Mouse (Mus musculus): ENCODE results near the gene Tmem88b. TPM values are rescaled to one million over a fixed set of nuclear protein-coding genes. Genes with fewer than 3 reads are reported as not detected.
"Not testable (repeated sequence)": the region's sequence is repeated elsewhere in the genome, so short reads cannot be mapped to it uniquely, and the experiment has no call there.

The Tmem88b gene
- polyA plus RNA-seq, 1 experiment from 2014 or later = 1.2 TPM

- peaks cover 41% of the 10 kb centered on the region for H3K36me3 ChIP-seq (replicated peaks)
These were observed 39.6 kb downstream of the Tmem88b start for GRCm38 (mm10) chr4:155746036-155746548.

GRCm38 (mm10) chr4:155745136-155745535 lies 40.5 kb downstream of the Tmem88b start:
- no peaks in the 10 kb centered on the region for H3K9me3 ChIP-seq
- no peak overlapping the region for H3K4me2 ChIP-seq
- H3K4me1 ChIP-seq = no peaks in the 10 kb centered on the region
- H3K4me3 ChIP-seq = no peak overlapping the region
- H3K9ac ChIP-seq = no peak overlapping the region
- no peak for ATAC-seq (replicated peaks)
- no peak overlapping the region for H3K27ac ChIP-seq
- 94% methylated on average over 5 of the region's 5 CpGs for WGBS
- H3K36me3 ChIP-seq (replicated peaks) = peaks cover 47% of the 10 kb centered on the region
- H3K27me3 ChIP-seq (replicated peaks) = no peaks in the 10 kb centered on the region

More at GRCm38 (mm10) chr4:155746036-155746548, 39.6 kb downstream of the Tmem88b start:
- no peaks in the 10 kb centered on the region for H3K4me1 ChIP-seq
- H3K27ac ChIP-seq = no peak overlapping the region
- H3K9ac ChIP-seq = no peak overlapping the region
- H3K27me3 ChIP-seq (replicated peaks) = no peaks in the 10 kb centered on the region
- 91% methylated on average over 8 of the region's 8 CpGs for WGBS
- ATAC-seq (replicated peaks) = no peak
- H3K4me3 ChIP-seq = no peak overlapping the region
- H3K9me3 ChIP-seq = no peaks in the 10 kb centered on the region
- no peak overlapping the region for H3K4me2 ChIP-seq

- peaks cover 47% of the 10 kb centered on the region for H3K36me3 ChIP-seq (replicated peaks)
- no peaks in the 10 kb centered on the region for H3K4me1 ChIP-seq
- ATAC-seq (replicated peaks) = no peak
- H3K9ac ChIP-seq = no peak overlapping the region
- no peak overlapping the region for H3K27ac ChIP-seq
- no peaks in the 10 kb centered on the region for H3K9me3 ChIP-seq
- no peak overlapping the region for H3K4me2 ChIP-seq
- 92% methylated on average over 8 of the region's 8 CpGs for WGBS
- no peak overlapping the region for H3K4me3 ChIP-seq
- H3K27me3 ChIP-seq (replicated peaks) = no peaks in the 10 kb centered on the region
These were observed 41.2 kb downstream of the Tmem88b start for GRCm38 (mm10) chr4:155744474-155744873.

DNA sequence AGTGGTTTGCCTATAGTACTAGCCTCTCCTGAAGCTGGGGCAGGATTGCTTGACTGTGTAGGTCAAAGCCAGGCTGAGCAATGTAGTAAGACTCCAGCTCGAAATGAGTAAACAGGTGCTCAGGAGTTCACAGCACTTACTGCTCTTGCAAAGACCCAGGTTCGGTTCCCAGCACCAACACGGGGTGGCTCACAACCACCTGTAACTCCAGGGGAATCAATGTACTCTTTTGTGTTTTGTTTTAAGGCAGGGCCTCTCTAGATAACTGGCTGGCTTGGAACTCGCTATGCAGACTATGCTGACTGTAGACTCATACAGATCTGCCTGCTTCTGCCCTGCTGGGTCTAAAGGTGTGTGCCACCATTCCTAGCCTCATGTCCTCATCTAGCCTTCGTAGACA lies 43.0 kb downstream of the Tmem88b start:
- no peaks in the 10 kb centered on the region for H3K9me3 ChIP-seq
- H3K9ac ChIP-seq = no peak overlapping the region
- H3K4me3 ChIP-seq = no peak overlapping the region
- peaks cover 38% of the 10 kb centered on the region for H3K36me3 ChIP-seq (replicated peaks)
- 96% methylated on average over 5 of the region's 5 CpGs for WGBS
- no peak for ATAC-seq (replicated peaks)
- no peak overlapping the region for H3K27ac ChIP-seq
- no peaks in the 10 kb centered on the region for H3K27me3 ChIP-seq (replicated peaks)
- H3K4me1 ChIP-seq = peaks cover 8% of the 10 kb centered on the region
- H3K4me2 ChIP-seq = no peak overlapping the region

- H3K36me3 ChIP-seq (replicated peaks) = peaks cover 45% of the 10 kb centered on the region
- ATAC-seq (replicated peaks); H3K27ac ChIP-seq; H3K4me3 ChIP-seq; H3K27me3 ChIP-seq (replicated peaks); H3K4me2 ChIP-seq; H3K9me3 ChIP-seq; H3K9ac ChIP-seq: not testable (repeated sequence)
- WGBS = 91% methylated on average over 10 of the region's 10 CpGs
- H3K4me1 ChIP-seq = peaks cover 28% of the 10 kb centered on the region
These were observed 45.0 kb downstream of the Tmem88b start for GRCm38 (mm10) chr4:155740681-155741080.

DNA sequence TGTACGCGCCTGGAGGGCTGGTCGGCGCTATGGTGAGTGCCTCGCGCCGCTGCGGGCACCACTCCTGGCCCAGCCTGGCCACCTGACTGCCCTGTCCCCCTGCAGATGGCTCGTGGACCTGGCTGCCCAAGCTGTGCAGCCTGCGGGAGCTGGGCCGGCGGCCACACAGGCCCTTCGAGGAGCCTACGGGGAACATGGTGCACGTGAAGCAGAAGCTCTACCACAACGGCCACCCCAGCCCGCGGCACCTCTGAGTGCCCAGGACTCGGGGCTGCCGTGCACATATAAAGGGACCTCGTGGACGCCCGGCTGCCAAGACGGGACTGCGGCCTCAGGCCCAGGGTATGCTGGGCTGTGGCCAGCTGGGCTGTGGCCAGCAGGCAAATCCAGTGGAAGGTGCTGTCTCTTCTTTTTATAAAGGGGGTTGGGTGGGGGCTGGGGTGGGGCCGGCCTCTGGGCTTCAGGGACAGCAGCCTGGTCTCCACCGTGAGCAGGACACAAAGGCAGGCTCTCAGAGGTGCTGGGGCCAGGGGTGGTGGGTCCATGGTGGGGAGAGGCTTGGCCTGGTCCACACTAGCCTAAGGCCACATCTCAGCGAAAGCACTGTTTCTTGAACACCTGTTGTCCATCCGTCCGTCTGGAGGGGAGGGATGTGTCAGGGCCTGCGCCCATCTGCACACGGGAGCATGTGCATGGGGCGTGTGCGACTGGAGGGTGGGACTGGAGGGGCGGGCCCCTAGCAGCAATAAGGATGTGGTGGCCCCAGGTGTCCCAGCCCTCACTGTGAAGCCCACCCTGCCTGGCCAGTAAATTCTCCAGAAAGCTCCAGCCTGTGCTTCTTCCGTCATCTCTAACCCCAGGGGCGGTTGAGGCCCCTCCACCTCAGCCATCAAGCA lies 45.7 kb downstream of the Tmem88b start:
- Histone ChIP-seq H3K9ac (no peak overlapping the region), H3K4me2 (no peak overlapping the region), H3K27me3 (replicated peaks) (no peaks in the 10 kb centered on the region), H3K27ac (no peak overlapping the region), H3K36me3 (replicated peaks) (peaks cover 45% of the 10 kb centered on the region), H3K4me3 (no peak overlapping the region), H3K4me1 (peaks cover 32% of the 10 kb centered on the region), H3K9me3 (no peaks in the 10 kb centered on the region)
- no peak for ATAC-seq (replicated peaks)
- WGBS = 81% methylated on average over 37 of the region's 37 CpGs

- Histone ChIP-seq H3K36me3 (replicated peaks) (peaks cover 45% of the 10 kb centered on the region), H3K4me1 (peaks cover 34% of the 10 kb centered on the region)
- WGBS = 81% methylated on average over 6 of the region's 6 CpGs
These were observed 46.5 kb downstream of the Tmem88b start for GRCm38 (mm10) chr4:155739152-155739551.

DNA sequence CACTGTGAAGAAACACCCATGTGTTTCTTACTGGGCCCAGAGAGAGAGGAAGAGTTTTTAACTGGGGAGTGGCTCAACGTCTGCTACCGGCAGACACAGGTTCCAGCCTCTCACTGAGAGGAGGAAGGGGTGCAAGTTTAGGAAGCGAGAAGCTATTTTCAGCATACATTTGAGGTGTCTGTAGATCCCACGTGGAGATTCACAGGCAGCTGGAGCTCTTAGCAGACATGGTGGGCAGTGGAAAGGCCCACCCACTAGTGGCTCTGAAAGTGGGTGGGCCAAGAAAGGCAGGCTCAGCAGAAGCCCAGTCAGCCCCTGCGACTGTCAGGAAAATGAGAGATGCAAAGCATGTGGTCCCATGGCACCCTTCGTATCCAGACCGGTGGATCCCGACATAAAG lies 47.4 kb downstream of the Tmem88b start:
- peaks cover 41% of the 10 kb centered on the region for H3K36me3 ChIP-seq (replicated peaks)
- H3K4me1 ChIP-seq = peaks cover 43% of the 10 kb centered on the region
- no peak for ATAC-seq (replicated peaks)
- no peak overlapping the region for H3K9ac ChIP-seq
- H3K9me3 ChIP-seq = no peaks in the 10 kb centered on the region
- WGBS = 66% methylated on average over 8 of the region's 8 CpGs
- H3K27ac ChIP-seq = no peak overlapping the region
- no peaks in the 10 kb centered on the region for H3K27me3 ChIP-seq (replicated peaks)
- H3K4me3 ChIP-seq = no peak overlapping the region
- no peak overlapping the region for H3K4me2 ChIP-seq

More at GRCm38 (mm10) chr4:155739152-155739551, 46.5 kb downstream of the Tmem88b start:
- Histone ChIP-seq H3K9ac (no peak overlapping the region), H3K4me3 (no peak overlapping the region), H3K4me2 (no peak overlapping the region), H3K27ac (no peak overlapping the region), H3K27me3 (replicated peaks) (no peaks in the 10 kb centered on the region), H3K9me3 (no peaks in the 10 kb centered on the region)
- ATAC-seq (replicated peaks) = no peak

DNA sequence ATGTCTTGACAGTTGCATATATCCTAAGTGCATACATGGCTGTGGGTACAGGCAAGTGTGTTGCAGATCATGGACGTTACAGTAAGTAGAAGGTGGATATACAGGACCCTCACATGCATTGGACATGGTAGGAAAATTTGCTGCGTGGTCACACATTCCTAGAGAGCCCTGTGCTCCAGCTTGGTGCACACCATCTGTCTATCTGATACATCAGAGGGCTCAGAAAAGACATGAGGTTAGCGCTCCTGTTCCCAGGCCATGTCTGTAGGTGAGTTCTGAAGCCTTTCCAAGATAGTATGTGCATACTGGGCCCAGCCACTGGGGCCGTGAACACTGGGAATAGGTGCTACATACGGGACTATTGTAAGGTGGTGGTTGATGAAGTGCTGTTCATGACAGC lies 49.3 kb downstream of the Tmem88b start:
- 92% methylated on average over 5 of the region's 5 CpGs for WGBS
- no peaks in the 10 kb centered on the region for H3K9me3 ChIP-seq
- peaks cover 47% of the 10 kb centered on the region for H3K4me1 ChIP-seq
- peak overlapping the region; percentile 93 for H3K4me2 ChIP-seq
- H3K9ac ChIP-seq = no peak overlapping the region
- peak overlapping the region; percentile 92 for H3K4me3 ChIP-seq
- 0 out of 2 replicates have a peak overlapping the region, but pooled peaks have one; percentile 97 for H3K27ac ChIP-seq
- H3K36me3 ChIP-seq (replicated peaks) = peaks cover 34% of the 10 kb centered on the region
- no peak for ATAC-seq (replicated peaks)
- H3K27me3 ChIP-seq (replicated peaks) = no peaks in the 10 kb centered on the region

GRCm38 (mm10) chr4:155735788-155736187 lies 49.9 kb downstream of the Tmem88b start:
- Histone ChIP-seq H3K9ac (peak overlapping the region; percentile 88), H3K36me3 (replicated peaks) (peaks cover 32% of the 10 kb centered on the region), H3K4me1 (peaks cover 47% of the 10 kb centered on the region), H3K27ac (peak overlapping the region; percentile 97), H3K4me3 (peak overlapping the region; percentile 92), H3K9me3 (no peaks in the 10 kb centered on the region), H3K27me3 (replicated peaks) (no peaks in the 10 kb centered on the region), H3K4me2 (peak overlapping the region; percentile 93)
- ATAC-seq (replicated peaks) = no peak
- WGBS = 60% methylated on average over 5 of the region's 5 CpGs

- H3K27me3 ChIP-seq (replicated peaks) = no peaks in the 10 kb centered on the region
- peaks cover 47% of the 10 kb centered on the region for H3K4me1 ChIP-seq
- peak overlapping the region; percentile 92 for H3K4me3 ChIP-seq
- H3K36me3 ChIP-seq (replicated peaks) = peaks cover 25% of the 10 kb centered on the region
- peak; percentile 68 for ATAC-seq (replicated peaks)
- H3K9ac ChIP-seq = peak overlapping the region; percentile 88
- H3K4me2 ChIP-seq = peak overlapping the region; percentile 93
- 1% methylated on average over 67 of the region's 79 CpGs for WGBS
- peak overlapping the region; percentile 97 for H3K27ac ChIP-seq
- no peaks in the 10 kb centered on the region for H3K9me3 ChIP-seq
These were observed 50.5 kb downstream of the Tmem88b start for GRCm38 (mm10) chr4:155734951-155735702.

- Histone ChIP-seq H3K27ac (peak within 1 kb of the TSS; percentile 97), H3K9ac (peak within 1 kb of the TSS; percentile 88), H3K4me2 (peak within 1 kb of the TSS; percentile 93), H3K36me3 (replicated peaks) (peaks cover 20% of the 10 kb centered on the region), H3K4me3 (peak within 1 kb of the TSS; percentile 92), H3K4me1 (peaks cover 47% of the 10 kb centered on the region), H3K27me3 (replicated peaks) (no peaks in the 10 kb centered on the region), H3K9me3 (no peaks in the 10 kb centered on the region)
- peak; percentile 93 for ATAC-seq (replicated peaks)
- under 1% methylated on average over 27 of the region's 35 CpGs for WGBS
These were observed 51.2 kb downstream of the Tmem88b start, which contains the start of gene Tmem240 for GRCm38 (mm10) chr4:155734350-155734941. TSS of gene Tmem240 (plus strand) at chr4:155734800.

Measured in midbrain, embryonic 15.5 days (tissue).